Mouse (Mus musculus) forebrain, embryonic 15.5 days (tissue): ENCODE measurements around the gene 9830107B12Rik. TPM values are rescaled to one million over a fixed set of nuclear protein-coding genes. Genes with fewer than 3 reads are reported as not detected.

ENCODE experiments used
- ATAC-seq: fragments of 200-750 bp; cut with Nextera tagmentation; replicated peaks from 2 replicates; pipeline ENCODE4 v1.8.0; 2017; ENCODE audit warnings: mild to moderate bottlenecking, moderate TSS enrichment, moderate library complexity
- H3K27ac ChIP-seq: fragments of 300-500 bp; sonication (generic); replicated peaks from 2 replicates; pipeline ENCODE4 v1.5.1; 2015; ENCODE audit warnings: mild to moderate bottlenecking, inconsistent platforms
- H3K27me3 ChIP-seq: fragments of 300-500 bp; sonication (generic); 2 replicates; pipeline ENCODE4 v1.6.1; 2015; ENCODE audit warnings: inconsistent platforms
- H3K36me3 ChIP-seq: fragments of 300-500 bp; sonication (generic); 2 replicates; pipeline ENCODE4 v1.6.1; 2015; ENCODE audit warnings: mild to moderate bottlenecking, inconsistent platforms
- H3K4me1 ChIP-seq: fragments of 300-500 bp; sonication (generic); 2 replicates; pipeline ENCODE4 v1.6.1; 2015; ENCODE audit warnings: inconsistent platforms
- H3K4me2 ChIP-seq: fragments of 300-500 bp; sonication (generic); replicated peaks from 2 replicates; pipeline ENCODE4 v1.6.1; 2015; ENCODE audit warnings: mild to moderate bottlenecking, inconsistent platforms
- H3K4me3 ChIP-seq: fragments of 300-500 bp; sonication (generic); 2 replicates; pipeline ENCODE4 v1.5.1; 2015; ENCODE audit warnings: mild to moderate bottlenecking, inconsistent platforms
- H3K9ac ChIP-seq: fragments of 300-500 bp; sonication (generic); replicated peaks from 2 replicates; pipeline ENCODE4 v1.6.1; 2015; ENCODE audit warnings: mild to moderate bottlenecking, inconsistent platforms
- H3K9me3 ChIP-seq: fragments of 300-500 bp; sonication (generic); 2 replicates; pipeline ENCODE4 v1.6.1; 2016; ENCODE audit warnings: inconsistent platforms
- WGBS: fragments of 180-500 bp; shearing (Covaris S2); methylation state at CpG from one replicate; pipeline ENCODE4 v1.1.7; 2015; ENCODE audit warnings: mixed read lengths; 5-methylcytosine and 5-hydroxymethylcytosine counted together
- polyA plus RNA-seq: library from polyadenylated mRNA; unstranded; fragments of >200 nt; fragmentation: Nextera tagmentation; extraction: Ambion mirVana; gene quantifications from 2 replicates; pipeline ENCODE4 v1.2.1, GENCODE M21; 2015

9830107B12Rik gene
- polyA plus RNA-seq, 1 experiment from 2014 or later = not detected

DNA sequence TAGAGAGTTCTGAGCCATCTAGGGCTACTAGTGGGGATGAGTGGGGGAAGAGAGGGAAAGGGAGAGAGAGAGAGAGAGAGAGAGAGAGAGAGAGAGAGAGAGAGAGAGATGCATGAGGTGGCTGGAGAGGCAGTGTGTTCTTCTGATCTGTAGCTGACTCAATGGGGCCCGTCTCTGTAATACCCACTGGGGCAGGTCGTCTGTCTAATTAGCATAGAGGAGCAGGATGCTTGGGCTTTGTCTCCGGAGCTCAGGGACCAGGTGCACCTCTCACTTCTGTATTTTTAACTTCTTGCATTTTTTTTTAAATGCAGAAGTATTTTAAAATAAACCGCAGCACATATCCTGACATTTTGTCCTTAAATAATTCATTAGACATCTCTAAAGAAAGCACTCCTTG is 38.7 kb downstream of the 9830107B12Rik start:
- no peak for ATAC-seq
- Histone ChIP-seq H3K9me3 (no peaks in the 10 kb centered on the region), H3K27me3 (no peaks in the 10 kb centered on the region), H3K4me2 (no peak overlapping the region), H3K36me3 (no peaks in the 10 kb centered on the region), H3K4me3 (no peak overlapping the region), H3K9ac (no peak overlapping the region), H3K27ac (no peak overlapping the region), H3K4me1 (no peaks in the 10 kb centered on the region)
- 39% methylated on average over 4 of the region's 4 CpGs for WGBS

DNA sequence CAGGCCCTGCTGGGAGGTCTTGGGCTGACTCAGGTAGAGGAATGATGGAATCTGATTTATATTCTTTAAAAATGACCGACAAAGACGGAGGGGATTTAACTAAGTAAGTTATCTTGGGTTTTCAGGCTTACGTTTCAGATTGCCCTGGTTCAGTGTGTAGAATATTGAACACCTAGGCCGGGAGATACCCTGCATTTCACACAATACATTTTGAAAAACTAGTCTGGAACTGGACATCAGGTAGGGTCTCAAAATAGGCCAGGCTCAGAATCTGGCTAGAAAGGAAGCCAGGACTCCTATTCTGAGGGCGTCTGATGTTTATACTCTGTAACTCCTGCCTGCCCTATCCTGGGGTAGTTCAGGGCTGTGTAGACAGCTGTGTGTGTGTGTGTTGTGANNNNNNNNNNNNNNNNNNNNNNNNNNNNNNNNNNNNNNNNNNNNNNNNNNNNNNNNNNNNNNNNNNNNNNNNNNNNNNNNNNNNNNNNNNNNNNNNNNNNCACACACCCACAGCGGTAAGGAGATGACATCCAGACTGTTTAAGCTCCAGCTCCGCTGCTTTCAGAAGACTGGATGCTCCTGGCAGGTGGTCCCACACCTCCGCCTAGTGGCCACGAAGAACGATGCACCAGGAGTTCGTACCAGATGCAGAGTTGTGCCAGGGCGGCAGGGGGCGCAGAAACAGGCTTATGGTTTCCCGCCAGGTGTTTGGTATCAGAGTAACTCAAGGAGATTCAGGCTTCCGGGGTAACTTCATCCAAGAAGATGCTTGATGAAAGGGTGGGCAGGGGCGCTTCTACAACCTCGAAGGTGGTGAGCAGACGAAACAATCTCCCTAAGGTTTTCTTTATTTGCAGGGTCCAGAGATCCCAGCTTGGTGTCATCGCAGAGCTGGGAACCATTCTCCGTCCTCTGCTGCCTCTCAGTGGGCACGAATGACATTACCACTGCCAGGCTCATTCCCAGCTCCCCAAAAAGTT is 45.3 kb downstream of the 9830107B12Rik start:
- Histone ChIP-seq H3K36me3 (no peaks in the 10 kb centered on the region), H3K9ac (no peak overlapping the region), H3K4me3 (peak overlapping the region; percentile 28), H3K27ac (no peak overlapping the region), H3K4me2 (peak overlapping the region; percentile 42), H3K4me1 (peaks cover 35% of the 10 kb centered on the region), H3K27me3 (peaks cover 43% of the 10 kb centered on the region), H3K9me3 (no peaks in the 10 kb centered on the region)
- peak; percentile 78 for ATAC-seq
- WGBS = 13% methylated on average over 21 of the region's 21 CpGs

DNA sequence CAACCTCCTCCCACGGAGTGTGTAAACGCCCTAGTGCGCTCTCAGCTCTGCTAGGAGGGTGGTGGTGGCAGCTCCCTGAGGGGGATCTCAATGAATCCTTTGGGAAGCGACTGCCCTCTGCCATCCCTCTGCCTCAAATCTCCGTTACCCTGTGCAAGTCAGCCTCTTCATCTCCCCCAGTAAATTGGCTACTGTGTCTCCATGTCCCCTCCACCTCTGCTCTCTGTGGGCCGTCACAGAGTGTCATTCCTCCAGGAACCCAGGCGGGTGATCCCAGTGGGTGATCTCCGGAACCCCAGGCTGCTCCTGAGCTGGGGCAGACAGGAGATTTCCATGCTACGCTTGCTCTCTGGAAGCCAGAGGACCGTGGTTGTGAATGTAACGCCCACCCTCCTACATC is 46.8 kb downstream of the 9830107B12Rik start:
- Histone ChIP-seq H3K36me3 (no peaks in the 10 kb centered on the region), H3K9ac (no peak overlapping the region), H3K4me2 (no peak overlapping the region), H3K9me3 (no peaks in the 10 kb centered on the region), H3K4me3 (no peak overlapping the region), H3K27ac (no peak overlapping the region), H3K27me3 (peaks cover 50% of the 10 kb centered on the region), H3K4me1 (peaks cover 47% of the 10 kb centered on the region)
- 8% methylated on average over 11 of the region's 11 CpGs for WGBS
- ATAC-seq = no peak

DNA sequence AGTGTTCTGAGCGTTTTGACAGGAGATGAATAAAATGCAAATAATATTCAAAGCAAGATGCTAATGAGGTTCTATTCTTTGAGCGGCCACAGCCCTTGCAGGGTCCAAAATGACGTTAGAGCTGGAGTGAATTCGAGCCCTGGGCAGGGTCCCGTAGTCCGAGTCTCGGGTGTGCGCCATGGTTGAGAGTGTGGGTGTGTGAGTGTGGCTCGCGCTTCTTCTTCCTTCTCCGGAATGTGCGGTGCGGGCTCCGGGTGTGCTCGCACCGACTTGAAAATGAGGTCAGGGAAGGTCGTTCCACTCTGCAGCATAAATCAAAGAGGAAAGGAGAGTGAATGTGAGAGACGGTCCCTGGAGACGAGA is 47.6 kb downstream of the 9830107B12Rik start:
- Histone ChIP-seq H3K4me3 (peak overlapping the region; percentile 15; the same call in 1 of the 2 replicates), H3K4me2 (peak overlapping the region; percentile 35), H3K9me3 (no peaks in the 10 kb centered on the region), H3K27me3 (peaks cover 58% of the 10 kb centered on the region), H3K9ac (no peak overlapping the region; the same call in 1 of the 2 replicates), H3K4me1 (peaks cover 47% of the 10 kb centered on the region), H3K27ac (no peak overlapping the region), H3K36me3 (no peaks in the 10 kb centered on the region)
- WGBS = under 1% methylated on average over 19 of the region's 19 CpGs
- no peak for ATAC-seq

DNA sequence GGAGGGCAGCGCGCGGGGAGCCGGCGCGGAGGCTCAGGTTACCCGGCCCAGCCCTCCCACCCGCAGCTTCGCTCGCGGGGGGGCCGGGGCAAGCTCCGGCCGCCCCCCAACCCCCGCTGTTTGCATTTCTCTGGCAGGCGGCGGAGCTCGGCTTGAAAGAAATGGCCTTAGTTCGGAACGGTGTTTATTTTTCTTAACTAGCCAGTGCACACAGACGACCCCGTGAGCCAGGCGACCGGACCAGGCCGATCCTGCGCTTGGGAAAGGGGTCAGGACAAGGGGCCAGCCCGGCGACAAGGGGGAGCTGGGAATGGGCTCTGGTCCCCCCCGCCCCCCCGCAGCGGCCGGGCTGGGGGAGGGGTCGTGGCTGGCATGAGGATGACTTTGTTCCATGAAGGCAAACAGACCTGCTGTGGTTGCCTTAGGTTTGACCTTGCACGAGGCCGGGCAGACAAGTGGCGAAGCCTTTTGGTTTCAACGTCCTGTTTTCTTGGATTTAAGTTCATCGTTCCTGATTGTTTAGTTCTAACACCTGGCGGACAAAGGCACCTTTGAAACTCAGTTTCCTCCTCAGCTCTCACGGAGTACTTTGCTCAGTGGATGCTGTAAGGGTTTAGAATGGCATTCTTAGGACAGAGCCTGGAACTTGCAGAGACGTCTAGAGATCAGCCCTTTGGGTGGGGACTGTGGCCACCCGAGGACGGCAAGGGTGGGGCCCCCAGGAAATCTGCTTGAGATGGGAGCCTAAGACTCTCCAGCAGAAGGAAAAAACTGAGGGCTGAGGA is 48.1 kb downstream of the 9830107B12Rik start:
- Histone ChIP-seq H3K4me1 (peaks cover 47% of the 10 kb centered on the region), H3K9ac (no peak overlapping the region), H3K9me3 (no peaks in the 10 kb centered on the region), H3K36me3 (no peaks in the 10 kb centered on the region), H3K4me2 (peak overlapping the region; percentile 35), H3K27ac (no peak overlapping the region), H3K27me3 (peaks cover 58% of the 10 kb centered on the region), H3K4me3 (peak overlapping the region; percentile 21)
- ATAC-seq = no peak
- under 1% methylated on average over 37 of the region's 43 CpGs for WGBS

- WGBS = under 1% methylated on average over 29 of the region's 41 CpGs
- no peak for ATAC-seq
- H3K9ac ChIP-seq = 0 out of 2 replicates have a peak overlapping the region, but pooled peaks have one; percentile 0
- no peaks in the 10 kb centered on the region for H3K36me3 ChIP-seq
- H3K27me3 ChIP-seq = peaks cover 58% of the 10 kb centered on the region
- H3K4me1 ChIP-seq = peaks cover 47% of the 10 kb centered on the region
- H3K4me3 ChIP-seq = peak overlapping the region; percentile 21
- H3K4me2 ChIP-seq = peak overlapping the region; percentile 35
- H3K27ac ChIP-seq = no peak overlapping the region
- no peaks in the 10 kb centered on the region for H3K9me3 ChIP-seq
Measured at GRCm38 (mm10) chr17:48097011-48097742, 48.9 kb downstream of the 9830107B12Rik start.

DNA sequence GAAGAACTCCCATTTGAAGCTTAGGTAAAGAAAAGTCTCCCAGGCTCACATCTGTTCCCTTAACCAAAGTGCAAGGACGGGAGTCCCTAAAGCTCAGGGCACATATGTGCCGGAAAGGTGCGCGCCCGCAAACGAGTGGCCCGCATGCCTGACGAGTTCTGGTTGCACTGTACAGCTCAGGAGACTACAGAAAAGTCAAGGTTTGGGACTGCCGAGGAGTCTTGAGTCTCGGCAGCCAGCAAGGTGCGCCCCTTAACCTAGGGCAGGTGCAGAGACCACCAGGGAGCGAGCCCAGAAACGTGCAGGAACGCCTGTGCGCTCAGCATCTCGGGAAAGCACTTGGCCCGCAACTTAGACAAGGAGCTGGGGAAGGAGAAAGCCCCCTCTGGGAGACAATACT is 49.7 kb downstream of the 9830107B12Rik start:
- Histone ChIP-seq H3K9me3 (no peaks in the 10 kb centered on the region), H3K4me1 (peaks cover 47% of the 10 kb centered on the region), H3K27me3 (peaks cover 58% of the 10 kb centered on the region), H3K4me3 (no peak overlapping the region), H3K36me3 (no peaks in the 10 kb centered on the region), H3K4me2 (no peak overlapping the region), H3K9ac (no peak overlapping the region), H3K27ac (no peak overlapping the region)
- ATAC-seq = no peak
- WGBS = 6% methylated on average over 17 of the region's 17 CpGs

GRCm38 (mm10) chr17:48095718-48096121 is 50.3 kb downstream of the 9830107B12Rik start:
- Histone ChIP-seq H3K36me3 (no peaks in the 10 kb centered on the region), H3K9ac (peak overlapping the region; percentile 31; the same call in 1 of the 2 replicates), H3K4me2 (peak overlapping the region; percentile 35), H3K4me1 (peaks cover 45% of the 10 kb centered on the region), H3K9me3 (no peaks in the 10 kb centered on the region), H3K4me3 (peak overlapping the region; percentile 19), H3K27ac (peak overlapping the region; percentile 73), H3K27me3 (peaks cover 58% of the 10 kb centered on the region)
- under 1% methylated on average over 26 of the region's 26 CpGs for WGBS
- 0 out of 2 replicates have a peak, but pooled peaks have one; percentile 20 for ATAC-seq

- no peaks in the 10 kb centered on the region for H3K36me3 ChIP-seq
- no peak overlapping the region for H3K4me3 ChIP-seq
- H3K4me1 ChIP-seq = peaks cover 45% of the 10 kb centered on the region
- WGBS = 5% methylated on average over 20 of the region's 20 CpGs
- H3K4me2 ChIP-seq = peak overlapping the region; percentile 2; the same call in 1 of the 2 replicates
- H3K9me3 ChIP-seq = no peaks in the 10 kb centered on the region
- peaks cover 54% of the 10 kb centered on the region for H3K27me3 ChIP-seq
- H3K27ac ChIP-seq = peak overlapping the region; percentile 57
- H3K9ac ChIP-seq = no peak overlapping the region
- no peak for ATAC-seq
Measured at GRCm38 (mm10) chr17:48094820-48095680, 51.0 kb downstream of the 9830107B12Rik start.

- peaks cover 37% of the 10 kb centered on the region for H3K27me3 ChIP-seq
- H3K4me1 ChIP-seq = peaks cover 37% of the 10 kb centered on the region
- 66% methylated on average over 5 of the region's 5 CpGs for WGBS
- H3K4me2 ChIP-seq = no peak overlapping the region
- no peaks in the 10 kb centered on the region for H3K9me3 ChIP-seq
- no peak overlapping the region for H3K27ac ChIP-seq
- no peak for ATAC-seq
- no peaks in the 10 kb centered on the region for H3K36me3 ChIP-seq
- H3K9ac ChIP-seq = no peak overlapping the region
- no peak overlapping the region for H3K4me3 ChIP-seq
Measured at GRCm38 (mm10) chr17:48093286-48093817, 52.7 kb downstream of the 9830107B12Rik start.

DNA sequence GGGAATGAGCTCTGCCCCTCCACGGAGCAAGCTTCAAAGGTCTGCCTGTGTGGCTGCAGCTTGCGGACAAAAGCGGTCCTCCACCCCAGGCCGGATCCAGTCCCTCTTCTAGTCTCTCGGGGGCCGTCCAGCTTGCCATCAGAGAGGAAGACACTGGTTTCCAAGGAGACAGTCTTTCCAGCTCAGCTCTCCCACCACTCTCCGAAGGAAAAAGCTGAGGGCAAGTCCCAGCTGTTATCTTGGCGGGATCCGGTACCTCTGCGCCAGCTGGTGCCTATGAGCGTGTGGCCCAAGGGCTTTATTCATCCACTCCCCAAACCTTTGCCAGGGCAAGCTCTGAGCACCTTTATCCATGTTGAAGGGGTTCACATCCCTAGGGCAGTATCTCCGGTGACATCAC is 55.8 kb downstream of the 9830107B12Rik start:
- 72% methylated on average over 12 of the region's 12 CpGs for WGBS
- no peaks in the 10 kb centered on the region for H3K36me3 ChIP-seq
- no peak overlapping the region for H3K4me2 ChIP-seq
- ATAC-seq = no peak
- no peak overlapping the region for H3K9ac ChIP-seq
- H3K27me3 ChIP-seq = peaks cover 13% of the 10 kb centered on the region
- H3K27ac ChIP-seq = no peak overlapping the region
- no peak overlapping the region for H3K4me3 ChIP-seq
- H3K4me1 ChIP-seq = peaks cover 8% of the 10 kb centered on the region
- H3K9me3 ChIP-seq = no peaks in the 10 kb centered on the region
